Mouse (Mus musculus) thymus, adult 2 months (tissue): Measurements from ENCODE around the gene Irak2.

Experiments used
- CTCF ChIP-seq: fragments of 200-500 bp; IDR thresholded peaks from 2 replicates; pipeline ENCODE4 v1.5.1; 2012; ENCODE audit warnings: mild to moderate bottlenecking, control low read depth, low read length, moderate library complexity, borderline replicate concordance; ENCODE audit not compliant: control insufficient read depth, poor library complexity, insufficient read depth; ENCODE audit errors: extremely low read depth
- POLR2A ChIP-seq: fragments of 200-500 bp; IDR thresholded peaks from 2 replicates; pipeline ENCODE4 v1.6.1; 2012; ENCODE audit warnings: mild to moderate bottlenecking, low read length, control low read depth, moderate library complexity; ENCODE audit not compliant: control insufficient read depth, poor library complexity, insufficient read depth; ENCODE audit errors: extremely low read depth

DNA sequence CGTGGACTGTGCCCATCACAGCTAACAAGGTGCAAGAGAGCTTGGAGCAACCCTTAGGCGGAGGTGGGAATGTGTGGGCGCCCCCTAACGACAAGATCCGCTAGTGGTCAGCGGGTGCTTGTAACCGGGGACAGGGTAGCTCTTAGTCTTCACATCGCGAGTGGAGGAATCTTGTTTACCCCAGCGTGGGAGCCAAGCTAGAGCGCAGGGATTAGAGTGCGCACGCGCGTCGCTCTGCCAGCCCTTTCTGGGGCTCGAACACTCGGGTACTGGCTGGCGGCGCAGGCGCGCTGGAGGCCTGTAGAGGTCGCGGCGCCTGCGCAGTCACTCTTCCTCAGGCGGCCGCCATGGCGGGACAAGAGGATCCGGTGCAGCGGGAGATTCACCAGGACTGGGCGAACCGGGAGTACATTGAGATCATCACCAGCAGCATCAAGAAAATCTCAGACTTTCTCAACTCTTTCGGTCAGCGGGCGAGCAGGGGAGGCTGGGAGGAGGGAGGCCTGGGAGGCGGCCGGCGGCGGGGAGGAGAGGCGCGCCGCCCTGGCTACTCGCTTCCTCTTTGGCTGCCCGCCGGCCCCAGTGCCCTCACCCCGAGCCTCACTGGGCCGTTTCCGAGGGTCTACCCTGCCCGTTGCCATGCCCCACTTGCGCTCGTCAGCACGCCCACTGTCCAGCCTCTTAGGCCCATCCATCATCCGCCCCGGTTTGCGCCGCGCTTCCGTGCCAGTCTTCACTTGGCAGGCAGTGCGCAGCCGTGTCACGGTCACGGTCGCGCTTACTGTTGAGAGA lies 33.6 kb upstream of the Irak2 start, which contains the start of gene Brk1:
- peak; percentile 89 for TF ChIP-seq CTCF
- peak; percentile 35; the same call in 1 of the 2 replicates for TF ChIP-seq POLR2A
